11 mouse cellular contexts compared by ENCODE assay signal in genomic region chr2:25176573-25176972, GRCm38 (mm10). TPM values are rescaled to one million over a fixed set of nuclear protein-coding genes. Genes with fewer than 3 reads are reported as not detected.
DNase-seq lines count a peak whose midpoint lies in the region; ATAC-seq lines count a peak whose summit lies in the region.
"Had no signal": no experiment of that assay in that cellular context is flagged by ENCODE, and none has a peak within 500 bp of the region (broad histone marks: within the 10 kb centered on the region; RNA-seq: fewer than 3 reads in every experiment).

No protein-coding gene starts in this region.

- peak; percentile 6 for DNase-seq in gastrocnemius, postnatal 25 days
- DNase-seq in gastrocnemius, postnatal 36 days = no peak
- no peak for DNase-seq in intestine, embryonic 14.5 days (ENCODE audit: low spot score)
- DNase-seq in midbrain, embryonic 11.5 days (ENCODE audit: low spot score, missing footprints) = no peak
- no peak for DNase-seq in right cerebral cortex, postnatal 36 days (ENCODE audit: low spot score in 2 of 2)
- no peak for DNase-seq in yolk sac, embryonic 10.5 days (ENCODE audit: low spot score)

- no peaks in the 10 kb centered on the region for H3K9me3 ChIP-seq in embryonic facial prominence, embryonic 13.5 days
- H3K9me3 ChIP-seq in intestine, embryonic 14.5 days (ENCODE audit: control insufficient read depth, low read length) = no peaks in the 10 kb centered on the region
- no peaks in the 10 kb centered on the region for H3K9me3 ChIP-seq in midbrain, embryonic 11.5 days (ENCODE audit: control insufficient read depth, low read length)

- peaks cover 61% of the 10 kb centered on the region for H3K27me3 ChIP-seq in embryonic facial prominence, embryonic 13.5 days
- H3K27me3 ChIP-seq in intestine, embryonic 14.5 days (replicated peaks; ENCODE audit: control insufficient read depth, insufficient read depth, low read length) = peaks cover 51% of the 10 kb centered on the region
- H3K27me3 ChIP-seq in midbrain, embryonic 11.5 days (ENCODE audit: control insufficient read depth, insufficient read depth, low read length) = no peaks in the 10 kb centered on the region

- H3K27ac ChIP-seq in embryonic facial prominence, embryonic 13.5 days = peak overlapping the region; percentile 44; the same call in 1 of the 2 replicates
- H3K27ac ChIP-seq in intestine, embryonic 14.5 days (ENCODE audit: low read depth) = 0 out of 2 replicates have a peak overlapping the region, but pooled peaks have one; percentile 24
- H3K27ac ChIP-seq in midbrain, embryonic 11.5 days (ENCODE audit: low read depth, low read length) = no peak overlapping the region; the same call in 1 of the 2 replicates

- H3K9ac ChIP-seq in embryonic facial prominence, embryonic 13.5 days = no peak overlapping the region
- H3K9ac ChIP-seq in intestine, embryonic 14.5 days (ENCODE audit: low read length) = no peak overlapping the region
- no peak overlapping the region; the same call in 1 of the 2 replicates for H3K9ac ChIP-seq in midbrain, embryonic 11.5 days (ENCODE audit: low read length)

- intact Hi-C loops in gastrocnemius, postnatal 36 days (cut with DNase I) = no loop called here

- no peak for ATAC-seq in embryonic facial prominence, embryonic 13.5 days (ENCODE audit: insufficient number of reproducible peaks, insufficient read depth, low FRiP score, low TSS enrichment, low read depth)
- no peak for ATAC-seq in intestine, embryonic 14.5 days (replicated peaks; ENCODE audit: low FRiP score, low TSS enrichment, low read depth)
- ATAC-seq in midbrain, embryonic 11.5 days (ENCODE audit: low FRiP score) = no peak
- ATAC-seq in CD4-positive, CD25-positive, alpha-beta regulatory T cell, adult 4 months = no peak

- WGBS in embryonic facial prominence, embryonic 13.5 days = 59% methylated on average over 6 of the region's 6 CpGs
- 48% methylated on average over 6 of the region's 6 CpGs for WGBS in intestine, embryonic 14.5 days
- WGBS in midbrain, embryonic 11.5 days = 74% methylated on average over 6 of the region's 6 CpGs

- H3K4me2 ChIP-seq in embryonic facial prominence, embryonic 13.5 days = no peak overlapping the region
- H3K4me2 ChIP-seq in intestine, embryonic 14.5 days (ENCODE audit: low read length) = 0 out of 2 replicates have a peak overlapping the region, but pooled peaks have one; percentile 7
- H3K4me2 ChIP-seq in midbrain, embryonic 11.5 days = peak overlapping the region; percentile 39

- H3K4me3 ChIP-seq in embryonic facial prominence, embryonic 13.5 days = no peak overlapping the region
- H3K4me3 ChIP-seq in intestine, embryonic 14.5 days (ENCODE audit: low read depth, low read length) = no peak overlapping the region
- no peak overlapping the region for H3K4me3 ChIP-seq in midbrain, embryonic 11.5 days (ENCODE audit: low read depth, low read length)

- H3K4me1 ChIP-seq in embryonic facial prominence, embryonic 13.5 days = peaks cover 43% of the 10 kb centered on the region
- H3K4me1 ChIP-seq in intestine, embryonic 14.5 days (replicated peaks; ENCODE audit: control insufficient read depth, insufficient read depth, low read length) = peaks cover 18% of the 10 kb centered on the region
- H3K4me1 ChIP-seq in midbrain, embryonic 11.5 days (ENCODE audit: control insufficient read depth, insufficient read depth, low read length) = peaks cover 49% of the 10 kb centered on the region

- no peaks in the 10 kb centered on the region for H3K36me3 ChIP-seq in embryonic facial prominence, embryonic 13.5 days
- no peaks in the 10 kb centered on the region for H3K36me3 ChIP-seq in intestine, embryonic 14.5 days (ENCODE audit: control insufficient read depth, insufficient read depth, low read length)
- no peaks in the 10 kb centered on the region for H3K36me3 ChIP-seq in midbrain, embryonic 11.5 days (ENCODE audit: control insufficient read depth, insufficient read depth, low read length)

RNA-seq across cellular contexts. Expression of gene Nrarp, which starts 4.0 kb away (rescaled TPM):
- total RNA-seq in gastrocnemius, postnatal 25 days (2021) = 1 to 10 TPM; 3.6 to 6.7 TPM
- total RNA-seq in gastrocnemius, postnatal 36 days (2021) = 1 to 10 TPM; 5.9 to 6.7 TPM
- polyA plus RNA-seq in embryonic facial prominence, embryonic 13.5 days (2015; fragmentation: Nextera tagmentation; extraction: Ambion mirVana) = 15.0 and 16.7 TPM in 2 replicates
- polyA plus RNA-seq in intestine, embryonic 14.5 days (2014; fragmentation: Nextera tagmentation; extraction: Ambion mirVana) = 8.2 and 13.2 TPM in 2 replicates
- 60.3 and 63.9 TPM in 2 replicates for polyA plus RNA-seq in midbrain, embryonic 11.5 days (2014; fragmentation: Nextera tagmentation; extraction: Ambion mirVana)
- polyA plus RNA-seq in CD4-positive, CD25-positive, alpha-beta regulatory T cell, adult 4 months (2017; shearing (Covaris generic)) = under 1 TPM in 1 of 2 experiments, not detected in 1; 0.28 TPM

RNA-seq across cellular contexts. Expression of gene Tor4a, which starts 20.1 kb away (rescaled TPM):
- total RNA-seq in gastrocnemius, postnatal 25 days (2021) = 1 to 10 TPM; 1.1 to 1.3 TPM
- 1 to 10 TPM in 1 of 2 experiments, under 1 TPM in 1; 0.54 to 1.2 TPM for total RNA-seq in gastrocnemius, postnatal 36 days (2021)
- polyA plus RNA-seq in embryonic facial prominence, embryonic 13.5 days (2015; fragmentation: Nextera tagmentation; extraction: Ambion mirVana) = 5.1 and 6.1 TPM in 2 replicates
- 14.4 and 18.1 TPM in 2 replicates for polyA plus RNA-seq in intestine, embryonic 14.5 days (2014; fragmentation: Nextera tagmentation; extraction: Ambion mirVana)
- 1.4 and 1.5 TPM in 2 replicates for polyA plus RNA-seq in midbrain, embryonic 11.5 days (2014; fragmentation: Nextera tagmentation; extraction: Ambion mirVana)
- 10 to 100 TPM; 60.5 to 94.3 TPM for polyA plus RNA-seq in CD4-positive, CD25-positive, alpha-beta regulatory T cell, adult 4 months (2017; shearing (Covaris generic))

RNA-seq across cellular contexts. Expression of gene Nelfb, which starts 34.7 kb away (rescaled TPM):
- total RNA-seq in gastrocnemius, postnatal 25 days (2021) = 10 to 100 TPM; 20.5 to 22.3 TPM
- 10 to 100 TPM; 18.2 to 19.5 TPM for total RNA-seq in gastrocnemius, postnatal 36 days (2021)
- polyA plus RNA-seq in embryonic facial prominence, embryonic 13.5 days (2015; fragmentation: Nextera tagmentation; extraction: Ambion mirVana) = 110 and 114 TPM in 2 replicates
- polyA plus RNA-seq in intestine, embryonic 14.5 days (2014; fragmentation: Nextera tagmentation; extraction: Ambion mirVana) = 99.1 and 107 TPM in 2 replicates
- 96.4 and 102 TPM in 2 replicates for polyA plus RNA-seq in midbrain, embryonic 11.5 days (2014; fragmentation: Nextera tagmentation; extraction: Ambion mirVana)
- 10 to 100 TPM; 48.2 to 55.8 TPM for polyA plus RNA-seq in CD4-positive, CD25-positive, alpha-beta regulatory T cell, adult 4 months (2017; shearing (Covaris generic))

RNA-seq across cellular contexts. Expression of gene Stpg3, which starts 37.9 kb away (rescaled TPM):
- not detected for total RNA-seq in gastrocnemius, postnatal 25 days (2021)
- not detected for total RNA-seq in gastrocnemius, postnatal 36 days (2021)
- polyA plus RNA-seq in embryonic facial prominence, embryonic 13.5 days (2015; fragmentation: Nextera tagmentation; extraction: Ambion mirVana) = 0.15 TPM in 1 of 2 replicates, not detected in the other
- 0.18 TPM in 1 of 2 replicates, not detected in the other for polyA plus RNA-seq in intestine, embryonic 14.5 days (2014; fragmentation: Nextera tagmentation; extraction: Ambion mirVana)
- polyA plus RNA-seq in midbrain, embryonic 11.5 days (2014; fragmentation: Nextera tagmentation; extraction: Ambion mirVana) = not detected in 2 replicates
- polyA plus RNA-seq in CD4-positive, CD25-positive, alpha-beta regulatory T cell, adult 4 months (2017; shearing (Covaris generic)) = not detected
- total RNA-seq: heart, postnatal 14 days had no signal
- polyA plus RNA-seq: C2C12; liver, embryonic 16.5 days had no signal

RNA-seq across cellular contexts. Expression of gene Fam166a, which starts 42.0 kb away (rescaled TPM):
- not detected for total RNA-seq in gastrocnemius, postnatal 25 days (2021)
- total RNA-seq in gastrocnemius, postnatal 36 days (2021) = not detected
- not detected in 2 replicates for polyA plus RNA-seq in embryonic facial prominence, embryonic 13.5 days (2015; fragmentation: Nextera tagmentation; extraction: Ambion mirVana)
- polyA plus RNA-seq in intestine, embryonic 14.5 days (2014; fragmentation: Nextera tagmentation; extraction: Ambion mirVana) = 0.51 TPM in 1 of 2 replicates, not detected in the other
- polyA plus RNA-seq in midbrain, embryonic 11.5 days (2014; fragmentation: Nextera tagmentation; extraction: Ambion mirVana) = 0.94 TPM in 1 of 2 replicates, not detected in the other
- not detected for polyA plus RNA-seq in CD4-positive, CD25-positive, alpha-beta regulatory T cell, adult 4 months (2017; shearing (Covaris generic))
- total RNA-seq: heart, postnatal 14 days had no signal
- polyA plus RNA-seq: C2C12; liver, embryonic 16.5 days had no signal
